Mouse (Mus musculus) adrenal gland, postnatal 36 days (tissue): ENCODE data around the gene Fxyd2. TPM values are rescaled to one million over a fixed set of nuclear protein-coding genes. Genes with fewer than 3 reads are reported as not detected.

Experiments used
- DNase-seq, 2 experiments: peaks; one replicate each; pipeline ENCODE4 v3.0.0; 2021; ENCODE audit warnings: mixed read lengths in 1 of 2
- long read RNA-seq, 2 experiments: library from polyadenylated mRNA; stranded (forward); transcript quantifications; one replicate each; pipeline ENCODE4 v2.0.0; 2021; ENCODE audit warnings: borderline sequencing depth in 2 of 2
- total RNA-seq, 2 experiments: library from RNA; stranded (reverse); gene quantifications; 2 replicates each; pipeline ENCODE4 v1.2.3; 2021

The Fxyd2 gene
- total RNA-seq: 1 to 10 TPM; 2.4 to 4.8 TPM
- long read RNA-seq, experiment 1, partial matches to known transcripts: 1 of 1 reads
- long read RNA-seq, experiment 1, other reads (novel, unspliced or antisense): 0 of 1 reads
- long read RNA-seq, experiment 2, partial matches to known transcripts: 0 of 3 reads
- long read RNA-seq, experiment 2, other reads (novel, unspliced or antisense): 2 of 3 reads

DNA sequence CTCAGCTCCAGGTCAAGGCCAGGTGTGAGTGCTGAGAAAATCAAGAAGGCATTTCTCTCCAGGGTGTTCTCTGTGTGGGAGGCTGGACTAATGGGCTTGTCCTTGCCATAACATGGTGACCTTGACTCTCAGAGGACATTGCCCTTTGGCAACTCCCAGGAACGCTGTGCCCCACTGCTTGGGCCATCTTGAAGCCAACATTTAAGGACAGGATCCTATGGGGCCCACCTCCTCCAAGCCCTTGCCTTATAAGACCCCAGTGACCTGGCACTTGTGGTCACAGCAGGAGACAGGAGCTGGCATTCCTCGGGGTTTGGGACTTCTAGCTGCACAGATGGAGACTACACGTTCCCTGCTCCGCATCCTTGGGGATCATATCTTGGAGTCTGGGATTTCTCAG lies at the start of gene Fxyd2:
Gene Fxyd2, plus strand, starts transcription at position 236 of the 400 bp plus-strand sequence.
- DNase-seq: no peak

DNA sequence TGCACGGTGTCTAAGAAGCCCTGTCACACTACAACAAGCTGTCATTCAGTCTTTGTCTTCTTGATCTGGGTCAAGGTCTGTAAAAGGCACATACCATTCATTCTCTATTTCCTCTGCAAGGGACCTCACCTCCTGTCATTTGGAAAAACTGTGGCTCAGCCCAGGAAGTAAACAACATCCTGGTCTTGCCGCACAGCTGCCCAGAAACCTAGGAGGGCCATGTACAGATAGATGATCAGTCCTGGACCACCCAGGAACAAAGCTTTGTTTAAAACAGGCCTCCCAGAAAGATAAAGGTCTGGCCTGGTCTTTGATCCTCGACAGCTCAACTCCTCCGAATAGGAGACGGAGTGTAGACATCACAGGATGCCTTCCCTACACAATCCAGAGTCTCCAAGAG lies 49.6 kb upstream of the Fxyd2 start:
- DNase-seq: no peak

DNA sequence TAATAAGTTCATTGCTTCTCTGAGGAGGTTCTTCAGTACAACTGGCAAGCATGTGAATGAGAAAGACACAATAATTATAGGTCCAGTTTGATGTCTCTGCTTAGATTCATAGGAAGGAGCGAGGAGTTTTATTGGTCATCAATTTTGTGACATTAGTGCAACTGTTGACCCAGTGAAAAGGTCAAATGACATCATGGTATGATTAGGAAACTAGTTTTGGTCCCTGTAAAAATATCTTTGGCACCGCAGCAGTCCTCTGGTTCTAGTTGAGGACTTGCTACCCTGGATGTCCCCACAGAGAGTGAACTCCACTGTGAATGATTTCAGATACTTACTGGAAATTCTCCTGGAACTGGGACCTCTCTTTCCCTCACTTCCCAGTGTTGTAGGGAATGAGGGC lies 44.3 kb upstream of the Fxyd2 start:
- no peak for DNase-seq

DNA sequence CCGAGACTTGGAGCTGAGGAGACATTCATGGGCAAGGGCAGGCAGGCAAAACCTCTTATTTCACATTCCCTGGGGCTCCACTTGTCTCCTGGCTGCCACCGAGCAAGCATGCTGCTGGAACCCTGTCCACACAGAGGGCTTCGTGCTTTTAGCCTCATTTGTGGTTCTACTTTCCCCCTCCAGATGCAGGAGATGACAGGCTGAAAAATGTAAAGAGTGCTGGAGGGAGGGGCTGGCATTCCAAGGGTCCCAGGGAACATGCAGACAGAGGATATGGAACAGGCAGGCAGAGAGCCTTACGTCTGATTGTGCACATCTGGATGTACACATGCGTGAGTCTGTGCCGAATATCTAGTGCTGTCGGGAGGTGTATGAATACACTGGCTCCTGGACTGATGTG lies 41.1 kb upstream of the Fxyd2 start:
- no peak for DNase-seq

DNA sequence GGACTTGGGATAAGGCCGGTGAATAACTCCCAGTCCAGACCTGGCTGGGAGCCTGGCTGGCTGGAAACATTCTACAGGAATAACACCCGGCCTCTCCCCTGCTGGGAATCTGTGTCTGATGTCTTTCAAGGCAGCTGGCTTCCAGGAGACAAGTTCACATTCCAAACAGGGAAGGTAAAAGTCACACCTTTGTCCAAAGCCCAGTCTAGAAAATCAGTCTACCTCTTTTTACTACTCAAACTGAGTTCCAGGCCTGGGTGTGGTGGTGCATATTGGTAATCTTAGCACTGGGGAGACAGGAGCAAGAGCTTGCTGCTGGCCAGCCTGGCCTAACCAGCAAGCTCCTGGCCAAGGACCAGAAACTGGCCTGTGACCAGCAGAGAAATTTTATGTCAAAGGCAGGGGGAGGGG lies 37.4 kb upstream of the Fxyd2 start:
- no peak for DNase-seq

DNA sequence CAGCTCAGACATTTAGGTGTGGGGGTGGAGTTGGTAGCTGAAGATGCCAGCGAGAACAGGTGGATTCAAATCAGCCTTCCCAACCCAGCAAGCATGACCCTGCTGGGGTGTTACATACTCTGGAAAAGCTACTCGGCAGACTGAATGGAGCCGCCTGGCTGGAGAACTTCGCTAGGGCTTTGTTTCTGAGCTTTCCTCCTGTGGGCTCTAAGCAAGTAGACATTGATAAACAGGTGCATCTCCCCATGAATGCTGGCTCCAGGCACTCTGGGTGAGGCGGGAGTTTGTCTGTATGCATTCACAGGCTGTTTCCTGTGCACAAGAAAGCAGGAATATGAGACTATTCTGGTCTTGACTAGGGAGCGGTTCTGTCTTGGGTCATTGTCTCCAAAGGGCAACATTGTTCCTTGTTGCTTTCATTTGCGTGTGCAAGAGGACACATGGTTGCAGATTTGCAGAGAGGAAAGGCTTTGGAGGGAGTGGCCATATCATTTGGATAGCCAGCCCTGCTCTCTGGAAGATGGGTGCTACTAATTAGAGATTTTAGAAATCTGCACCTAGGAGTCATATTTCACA lies 35.7 kb upstream of the Fxyd2 start:
- DNase-seq: no peak

DNA sequence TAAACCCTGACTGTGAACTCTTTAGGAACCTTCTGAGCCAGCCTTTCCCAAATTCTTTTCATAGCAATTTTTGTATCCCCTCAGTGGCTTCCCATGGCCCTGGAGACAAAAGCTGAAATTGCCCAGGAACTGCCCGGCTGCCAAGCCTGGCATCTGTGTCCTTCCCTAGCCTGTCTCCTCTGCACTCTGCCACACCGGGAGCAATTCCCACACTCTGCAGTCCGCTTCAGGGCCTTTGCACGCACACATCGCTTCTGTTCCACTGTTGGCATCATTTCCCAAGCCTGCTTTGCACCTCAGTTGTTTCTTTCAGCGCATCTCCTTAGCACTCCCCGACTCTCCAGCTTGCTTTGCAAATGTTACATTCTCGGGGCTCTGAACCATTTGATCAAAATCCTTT lies 31.8 kb upstream of the Fxyd2 start:
- DNase-seq: no peak

DNA sequence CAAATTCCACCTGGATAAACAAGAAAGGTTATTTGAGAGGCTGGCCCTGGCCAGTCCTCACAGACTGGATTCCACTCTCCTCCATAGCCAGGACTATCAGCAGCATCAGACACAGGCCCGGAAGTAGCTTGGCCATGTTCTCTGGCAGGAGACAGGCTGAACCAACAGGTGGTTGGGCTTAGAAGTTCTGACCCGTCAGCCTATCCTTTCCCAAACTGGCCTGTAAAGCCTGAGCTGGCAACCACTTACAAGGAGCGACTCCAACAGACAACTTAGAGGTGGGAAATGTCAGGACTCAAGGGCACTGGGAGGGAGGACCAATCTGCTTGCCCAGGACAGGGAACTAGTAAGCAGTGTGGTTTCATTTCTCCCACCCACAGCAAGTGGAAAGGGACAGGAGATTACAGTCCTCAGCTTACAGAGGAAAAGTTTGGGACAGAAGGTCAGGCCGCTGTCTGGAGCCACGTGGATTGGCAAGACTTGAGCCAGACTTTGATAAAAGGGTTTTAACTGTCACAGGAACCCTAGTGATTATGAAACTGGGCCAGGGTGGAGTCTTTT lies 31.0 kb upstream of the Fxyd2 start:
- peak; percentile 59 to 66 for DNase-seq

DNA sequence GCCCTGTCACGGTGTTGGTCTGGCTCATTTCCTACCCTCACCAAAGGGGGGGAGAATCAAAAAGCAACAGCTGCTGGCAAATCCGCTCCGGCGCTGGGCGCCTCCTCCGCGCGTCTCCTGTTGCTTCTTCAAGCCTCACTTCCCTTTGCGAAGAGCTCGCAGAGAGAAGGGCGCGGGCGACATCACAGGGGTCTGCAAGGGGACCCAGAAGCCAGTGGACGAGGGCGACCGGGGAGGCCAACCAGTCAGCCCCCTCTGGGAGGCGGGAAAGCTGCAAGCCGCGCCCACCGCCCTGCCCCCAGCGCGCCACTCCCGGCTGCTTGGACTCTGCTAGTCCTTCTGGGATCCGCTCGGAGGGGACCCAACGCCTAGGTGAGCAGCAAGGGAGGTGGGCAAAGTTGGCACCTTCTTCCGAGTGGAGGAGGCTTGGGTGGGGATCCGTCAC lies 29.3 kb upstream of the Fxyd2 start, which contains the start of gene Fxyd6:
Gene Fxyd6, plus strand, starts transcription at position 69 of the 445 bp plus-strand sequence.
- DNase-seq: peak; percentile 87 to 90

DNA sequence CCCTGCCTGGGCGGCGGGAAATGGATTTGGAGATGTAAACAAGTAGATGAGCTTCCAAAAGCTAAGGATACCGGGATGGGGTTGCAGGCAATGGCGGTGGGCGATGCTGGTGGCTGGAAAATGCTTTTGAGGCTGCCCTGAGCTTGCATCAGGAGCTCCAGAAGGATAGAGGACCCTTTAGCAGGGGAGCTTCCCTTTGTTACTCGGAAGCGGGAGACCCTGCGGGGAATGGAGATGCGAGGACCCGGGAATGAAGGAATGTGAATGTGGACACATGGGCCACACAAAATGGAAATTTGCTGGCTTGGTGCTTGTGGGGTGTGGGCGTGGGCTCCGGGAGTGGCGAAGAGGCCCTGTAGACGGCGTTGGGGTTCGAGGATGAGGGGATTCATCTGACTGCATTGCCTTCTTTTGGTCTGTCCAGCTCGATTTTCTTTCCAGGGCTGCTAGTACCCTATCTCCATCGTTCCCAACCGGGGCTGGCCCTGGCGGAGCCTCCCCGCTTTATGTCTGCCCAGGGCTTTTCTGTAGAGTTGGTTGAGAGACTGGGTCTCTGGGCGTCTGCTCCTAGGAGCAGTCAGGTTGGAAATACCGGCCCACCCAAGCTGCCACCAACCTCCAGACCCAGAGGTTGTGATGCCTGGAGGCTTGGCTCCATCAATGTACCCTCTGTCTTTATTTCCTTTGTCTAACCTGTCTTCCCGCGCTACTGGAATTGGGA lies 28.7 kb upstream of the Fxyd2 start:
- no peak for DNase-seq

DNA sequence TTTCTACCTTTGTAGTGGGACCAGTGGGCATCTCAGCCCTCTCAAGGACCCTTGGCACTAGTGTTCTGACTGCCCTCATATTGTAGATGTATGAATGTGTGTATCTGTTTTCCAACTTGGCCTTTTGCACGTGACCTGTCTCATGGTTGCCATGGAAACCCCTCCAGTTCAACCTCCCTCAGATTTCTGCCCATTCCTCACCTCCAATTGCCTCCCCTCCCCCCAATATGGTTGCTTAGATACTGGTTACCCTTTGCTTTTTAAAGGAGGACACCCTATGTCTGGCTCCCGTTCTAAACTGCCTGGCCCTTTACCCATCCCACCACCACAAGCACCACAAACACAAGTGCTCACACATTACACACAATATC lies 28.1 kb upstream of the Fxyd2 start:
- no peak for DNase-seq

DNA sequence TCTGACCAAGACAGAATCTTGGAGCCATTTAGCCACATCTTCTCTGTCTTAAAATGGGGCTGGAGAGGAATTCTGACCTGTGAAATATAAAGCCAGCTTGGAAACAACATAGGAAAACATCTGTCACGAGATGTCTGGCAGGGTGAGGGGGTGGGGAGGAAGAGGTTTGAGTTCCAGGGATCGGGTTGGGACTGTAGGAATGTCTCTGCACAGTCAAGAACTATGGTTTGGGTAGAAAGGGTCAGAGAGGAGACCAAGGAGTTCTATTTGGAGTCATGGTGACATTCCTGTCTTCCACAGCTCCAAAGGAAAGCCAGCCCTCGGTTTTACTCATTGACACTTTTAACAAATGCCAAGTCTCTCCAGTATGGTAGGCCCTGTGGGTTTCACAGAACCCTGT lies 25.6 kb upstream of the Fxyd2 start:
- no peak for DNase-seq

DNA sequence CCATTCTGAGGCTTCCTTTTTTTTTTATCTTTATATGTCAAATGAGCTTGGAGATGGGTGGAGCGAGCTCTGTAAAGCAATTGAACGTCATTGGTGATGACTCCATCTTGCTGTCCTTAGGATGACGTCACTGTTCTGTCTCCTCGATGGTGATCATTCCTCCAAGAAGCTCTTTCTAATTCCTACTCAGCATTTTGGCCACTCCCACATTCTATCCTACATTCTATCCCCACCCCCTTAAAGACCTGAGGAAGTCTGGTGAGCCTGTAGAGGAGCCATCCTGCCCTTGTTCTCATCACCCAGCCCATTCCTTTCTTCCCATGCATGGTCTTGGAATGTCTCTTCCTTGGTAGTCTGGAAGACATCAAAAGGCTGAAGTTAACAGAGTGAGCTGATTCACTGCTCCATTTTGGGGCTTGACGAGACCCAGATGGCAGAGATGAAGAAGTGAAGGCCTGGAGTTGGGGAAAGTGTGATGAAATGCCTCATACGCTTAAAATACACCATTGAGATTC lies 24.4 kb upstream of the Fxyd2 start:
- DNase-seq: no peak

DNA sequence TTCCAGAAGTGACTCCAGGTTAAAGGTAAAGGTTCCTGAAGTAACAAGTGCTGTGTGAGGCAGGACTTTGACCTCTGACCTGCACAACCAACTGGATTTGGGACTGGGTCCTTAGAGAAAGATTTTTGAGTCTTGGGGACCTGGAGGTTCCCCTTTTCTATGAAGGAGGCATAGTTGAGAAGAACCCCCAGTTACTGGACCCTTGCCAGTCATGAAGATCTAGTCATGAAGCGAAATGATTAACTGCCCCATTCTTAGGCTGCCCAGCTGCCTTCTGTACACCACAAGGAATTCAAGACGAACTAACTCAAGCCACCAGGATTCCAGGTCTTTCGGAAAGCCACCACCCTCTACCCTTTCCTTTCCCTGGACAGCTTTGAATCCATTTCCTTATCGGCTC lies 23.0 kb upstream of the Fxyd2 start:
- no peak for DNase-seq

DNA sequence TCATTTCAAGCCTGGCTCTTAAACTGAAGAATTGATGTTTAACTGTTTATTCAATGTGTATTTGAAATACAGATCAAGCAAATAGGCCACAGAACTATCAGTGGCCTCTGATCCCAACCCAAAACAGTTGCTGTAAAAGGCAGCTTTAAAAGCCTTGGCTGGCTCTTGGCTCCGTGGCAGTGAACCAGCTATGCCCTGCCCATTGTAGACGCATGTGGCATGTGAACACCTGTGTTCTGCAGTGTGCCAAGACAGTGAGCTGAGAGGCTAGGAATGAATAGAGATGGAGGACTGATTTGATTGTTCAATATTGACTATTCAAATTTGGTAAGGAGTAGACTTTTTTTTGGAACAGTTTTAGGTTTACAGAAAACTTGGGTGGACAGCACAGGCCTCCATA lies 22.6 kb upstream of the Fxyd2 start:
- DNase-seq: no peak

DNA sequence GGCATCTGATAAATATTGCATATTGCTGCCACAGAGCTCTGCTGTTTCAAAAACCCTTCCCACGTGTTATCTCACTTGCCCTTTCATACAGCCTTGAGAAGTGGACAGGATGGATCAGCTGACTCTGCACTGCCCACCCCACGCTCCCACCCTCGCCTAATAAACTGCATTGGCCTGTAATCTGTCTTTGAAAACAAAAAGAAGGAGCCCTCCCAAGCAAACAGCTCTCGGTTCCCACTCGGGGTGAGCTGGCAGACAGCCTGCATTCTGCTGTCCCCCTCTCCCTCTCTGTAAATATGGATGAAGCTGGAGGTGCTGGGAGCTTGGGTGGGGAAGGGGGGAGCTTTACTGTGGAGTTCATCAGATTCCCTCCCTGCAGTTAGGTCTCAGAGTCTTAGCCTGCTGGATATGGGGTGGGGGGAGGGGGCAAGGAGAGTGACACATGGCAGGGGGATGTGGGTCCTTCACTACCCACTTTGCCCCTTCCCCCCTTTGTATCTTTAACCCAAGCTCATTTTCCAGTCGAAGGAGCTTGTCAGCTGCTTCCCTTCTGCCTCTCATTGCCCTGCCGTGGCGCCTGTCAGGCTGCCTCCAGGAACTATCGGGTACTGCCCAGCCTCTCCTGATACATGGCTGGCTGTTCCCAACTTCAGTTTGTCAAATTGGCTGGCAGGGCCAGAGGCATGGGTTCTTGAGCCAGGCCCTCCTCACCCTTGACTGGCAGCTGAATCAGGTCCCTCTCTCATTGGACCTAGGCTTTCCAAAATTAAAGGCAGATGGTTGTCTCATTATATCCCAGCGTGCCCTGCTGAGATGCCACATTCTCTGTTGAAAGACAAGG lies 18.8 kb upstream of the Fxyd2 start:
- peak; percentile 39 to 49 for DNase-seq

DNA sequence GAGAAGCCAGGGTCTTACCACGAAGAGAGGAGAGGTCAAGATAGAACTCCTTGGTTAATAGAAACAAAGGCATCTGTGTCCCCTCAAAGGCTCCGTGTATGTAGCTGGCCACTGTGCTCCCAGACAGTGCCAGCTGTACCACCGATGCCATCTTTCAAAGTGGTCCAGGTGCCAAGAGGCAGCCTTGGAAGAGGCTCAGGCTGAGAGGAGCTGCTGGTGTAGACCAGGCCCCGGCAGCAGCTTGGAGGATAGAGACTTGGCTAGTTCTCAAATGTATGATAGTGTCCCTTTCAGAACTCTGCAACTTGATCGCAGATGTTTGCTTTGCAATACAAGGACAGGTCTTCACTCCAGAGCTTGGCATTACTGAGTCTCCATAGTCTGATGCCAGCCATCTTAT lies 17.1 kb upstream of the Fxyd2 start:
- no peak for DNase-seq

DNA sequence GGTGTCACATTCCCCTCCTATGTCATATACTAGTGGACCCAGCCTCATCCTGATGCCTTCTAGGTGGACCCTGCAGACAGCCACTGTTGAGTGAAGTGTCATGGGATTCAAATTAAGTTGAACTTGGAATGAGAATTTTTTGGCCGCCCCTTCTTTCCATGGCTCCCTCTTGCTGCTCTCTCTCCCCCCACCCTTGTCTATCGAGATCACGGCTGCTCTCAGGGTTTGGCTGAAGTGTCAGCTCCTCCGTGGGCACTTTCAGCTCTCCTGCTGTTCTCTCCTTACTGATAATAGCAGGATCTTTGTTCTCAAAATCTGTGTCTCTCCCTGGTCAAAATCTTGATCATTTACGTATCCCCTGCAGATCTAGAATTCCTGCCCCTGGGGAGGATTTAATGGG lies 16.6 kb upstream of the Fxyd2 start:
- DNase-seq: no peak

DNA sequence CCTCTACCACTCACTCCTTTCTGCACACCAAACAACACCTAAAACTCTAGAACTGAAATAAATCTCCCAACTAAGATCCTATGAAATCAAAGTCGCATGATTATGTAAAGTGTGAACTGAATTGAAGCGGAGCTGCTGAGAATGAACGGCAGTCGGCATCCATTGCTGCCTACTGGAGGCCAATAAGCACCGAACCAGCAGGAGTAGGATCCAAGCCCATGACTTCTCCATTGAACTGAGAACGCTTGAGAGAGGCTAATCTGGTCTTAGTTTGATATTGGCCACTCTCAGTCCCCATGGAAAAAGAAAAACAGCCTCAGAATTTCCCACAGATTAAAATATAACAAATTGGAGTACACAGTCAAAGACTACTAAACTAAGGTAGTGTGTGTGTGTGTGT lies 15.6 kb upstream of the Fxyd2 start:
- no peak for DNase-seq

DNA sequence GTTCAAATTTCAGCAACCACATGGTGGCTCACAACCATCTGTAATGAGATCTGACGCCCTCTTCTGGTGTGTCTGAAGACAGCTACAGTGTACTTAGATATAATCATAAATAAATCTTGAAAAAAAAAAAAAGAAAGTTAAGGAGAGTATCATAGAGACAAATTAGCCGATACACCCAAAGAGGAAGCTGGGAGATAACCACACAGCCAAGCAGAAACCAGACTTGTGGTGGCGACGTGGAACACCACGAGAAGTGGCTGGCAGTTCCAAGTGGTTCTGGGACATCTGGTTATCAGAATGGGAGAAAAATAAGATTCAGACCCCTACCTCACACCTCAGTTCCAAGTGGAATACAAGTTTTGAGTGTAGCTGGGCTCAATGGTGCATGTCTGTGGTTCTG lies 12.8 kb upstream of the Fxyd2 start:
- no peak for DNase-seq

DNA sequence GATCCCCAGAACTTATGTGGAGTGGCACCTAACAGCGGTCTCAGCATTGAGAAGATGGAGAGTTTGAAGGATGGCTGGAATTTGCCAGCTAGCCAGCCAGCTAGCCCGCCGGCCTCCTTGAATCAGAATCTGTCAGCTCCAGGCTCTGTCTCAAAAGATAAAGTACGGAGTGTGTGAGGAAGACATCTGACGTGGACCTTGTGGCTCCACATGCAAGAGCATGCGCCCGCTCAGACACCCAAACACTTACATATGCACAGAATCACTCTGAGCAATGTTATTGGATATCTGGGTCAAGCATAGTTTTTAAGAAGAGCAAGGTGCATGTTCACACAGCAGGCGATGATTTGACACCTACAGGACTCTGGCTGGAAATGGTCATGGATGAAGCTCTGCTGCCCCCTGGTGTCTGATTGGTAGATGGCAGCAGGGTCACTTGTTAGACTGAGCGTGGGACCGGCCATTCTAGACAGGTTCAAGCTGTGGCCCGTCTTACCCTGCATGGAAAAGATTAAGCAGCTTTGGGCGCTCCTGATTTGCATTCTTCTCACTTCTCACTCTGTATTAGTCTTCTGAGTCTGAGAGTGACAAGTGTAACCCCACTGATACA lies 11.0 kb upstream of the Fxyd2 start:
- DNase-seq: peak; percentile 86

DNA sequence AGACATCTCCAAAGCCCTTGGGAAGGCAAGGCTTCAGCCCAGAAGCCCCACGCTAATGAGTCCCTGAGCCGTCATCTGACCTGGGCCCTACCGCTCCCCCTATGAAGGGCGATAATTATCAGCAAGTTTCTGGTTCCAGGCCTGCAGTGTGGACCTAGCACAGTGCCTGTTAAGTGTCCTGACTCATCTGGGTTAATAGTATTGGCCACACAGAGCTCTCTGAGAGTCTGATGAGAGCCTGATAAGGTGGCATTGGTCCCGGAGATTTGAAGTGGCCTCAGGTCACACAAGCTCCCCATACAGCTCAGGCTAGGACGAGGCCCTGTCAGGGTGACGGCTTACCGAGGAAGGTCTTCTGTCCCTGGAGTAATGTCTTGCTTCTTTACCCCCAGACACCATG lies 9.9 kb upstream of the Fxyd2 start:
- DNase-seq: no peak
